Mouse (Mus musculus) common myeloid progenitor, adult 5-6 weeks (primary cell): ENCODE data around the gene Plch2. TPM values are rescaled to one million over a fixed set of nuclear protein-coding genes. Genes with fewer than 3 reads are reported as not detected.
A peak's percentile ranks its signal among the peaks of the same experiment; 100 is the strongest.

Experiments
- ATAC-seq: replicated peaks from 2 replicates; pipeline ENCODE4 v1.8.0; 2016; ENCODE audit warnings: low read depth, mild to moderate bottlenecking, moderate TSS enrichment, inconsistent platforms; ENCODE audit not compliant: poor library complexity, severe bottlenecking
- total RNA-seq: library from RNA; stranded (forward); fragments of 200-1000, 187-1606 nt; gene quantifications from 2 replicates; pipeline ENCODE4 v1.2.3, GENCODE M21; 2017

Gene Plch2
- total RNA-seq, 1 experiment from 2014 or later = not detected

GRCm38 (mm10) chr4:155024170-155025010 is 32.2 kb downstream of the Plch2 start:
- no peak for ATAC-seq

GRCm38 (mm10) chr4:155022228-155022855 is 34.2 kb downstream of the Plch2 start:
- ATAC-seq = no peak

GRCm38 (mm10) chr4:155020813-155021212 is 35.8 kb downstream of the Plch2 start:
- ATAC-seq = no peak

GRCm38 (mm10) chr4:155020141-155020540 is 36.4 kb downstream of the Plch2 start:
- no peak for ATAC-seq

- ATAC-seq = no peak
Measured at GRCm38 (mm10) chr4:155019336-155019847, 37.2 kb downstream of the Plch2 start.

GRCm38 (mm10) chr4:155018601-155019335 is 37.8 kb downstream of the Plch2 start:
- ATAC-seq = peak; percentile 65

- no peak for ATAC-seq
Measured at GRCm38 (mm10) chr4:155018066-155018465, 38.5 kb downstream of the Plch2 start.

- no peak for ATAC-seq
Measured at GRCm38 (mm10) chr4:155017253-155017878, 39.2 kb downstream of the Plch2 start.

GRCm38 (mm10) chr4:155016807-155017206 is 39.8 kb downstream of the Plch2 start:
- no peak for ATAC-seq

- ATAC-seq = no peak
Measured at GRCm38 (mm10) chr4:155015550-155015949, 41.0 kb downstream of the Plch2 start.

GRCm38 (mm10) chr4:155014791-155015190 is 41.8 kb downstream of the Plch2 start:
- ATAC-seq = no peak

- ATAC-seq = no peak
Measured at GRCm38 (mm10) chr4:155014244-155014643, 42.3 kb downstream of the Plch2 start.

- peak; percentile 93 for ATAC-seq
Measured at GRCm38 (mm10) chr4:155012788-155013187, 43.8 kb downstream of the Plch2 start.

- ATAC-seq = no peak
Measured at GRCm38 (mm10) chr4:155012115-155012514, 44.5 kb downstream of the Plch2 start.

- ATAC-seq = no peak
Measured at GRCm38 (mm10) chr4:155011312-155012025, 45.1 kb downstream of the Plch2 start.

GRCm38 (mm10) chr4:155010870-155011269 is 45.7 kb downstream of the Plch2 start:
- ATAC-seq = no peak

GRCm38 (mm10) chr4:155009216-155009615 is 47.4 kb downstream of the Plch2 start:
- ATAC-seq = no peak

- ATAC-seq = no peak
Measured at GRCm38 (mm10) chr4:155008075-155008474, 48.5 kb downstream of the Plch2 start.

GRCm38 (mm10) chr4:155007641-155008040 is 48.9 kb downstream of the Plch2 start:
- ATAC-seq = no peak
